Mouse (Mus musculus): ENCODE measurements around the gene Serpina16. TPM values are rescaled to one million over a fixed set of nuclear protein-coding genes. Genes with fewer than 3 reads are reported as not detected.

Gene Serpina16
- polyA plus RNA-seq, 1 experiment from 2014 or later = not detected

Other genes starting within 250 kb of the Serpina16 start
- 11.5 and 12.1 TPM in 2 replicates for gene Ifi27, start 241.9 kb downstream of the Serpina16 start, polyA plus RNA-seq (2014; fragmentation: Nextera tagmentation; extraction: Ambion mirVana)
- gene Ifi27l2a, start 232.5 kb downstream of the Serpina16 start, polyA plus RNA-seq (2014; fragmentation: Nextera tagmentation; extraction: Ambion mirVana) = 0.92 and 1.8 TPM in 2 replicates
- not detected in 2 replicates for gene Ifi27l2b, start 218.9 kb downstream of the Serpina16 start, polyA plus RNA-seq (2014; fragmentation: Nextera tagmentation; extraction: Ambion mirVana)
- gene Ppp4r4, start 143.9 kb downstream of the Serpina16 start, polyA plus RNA-seq (2014; fragmentation: Nextera tagmentation; extraction: Ambion mirVana) = 0.27 and 0.60 TPM in 2 replicates
- 0.21 TPM in 1 of 2 replicates, not detected in the other for gene Serpina10, start 44.7 kb downstream of the Serpina16 start, polyA plus RNA-seq (2014; fragmentation: Nextera tagmentation; extraction: Ambion mirVana)
- 3.3 and 18.3 TPM in 2 replicates for gene Serpina6, start 18.9 kb downstream of the Serpina16 start, polyA plus RNA-seq (2014; fragmentation: Nextera tagmentation; extraction: Ambion mirVana)
- gene Serpina1f, start 19.4 kb upstream of the Serpina16 start, polyA plus RNA-seq (2014; fragmentation: Nextera tagmentation; extraction: Ambion mirVana) = not detected in 2 replicates
- gene Serpina1d, start 97.5 kb upstream of the Serpina16 start, polyA plus RNA-seq (2014; fragmentation: Nextera tagmentation; extraction: Ambion mirVana) = 0.80 TPM in 1 of 2 replicates, not detected in the other
- 1.5 and 7.3 TPM in 2 replicates for gene Serpina1b, start 154.2 kb upstream of the Serpina16 start, polyA plus RNA-seq (2014; fragmentation: Nextera tagmentation; extraction: Ambion mirVana)
- 1.6 and 4.5 TPM in 2 replicates for gene Serpina1a, start 187.4 kb upstream of the Serpina16 start, polyA plus RNA-seq (2014; fragmentation: Nextera tagmentation; extraction: Ambion mirVana)
- gene Serpina1c, start 228.7 kb upstream of the Serpina16 start, polyA plus RNA-seq (2014; fragmentation: Nextera tagmentation; extraction: Ambion mirVana) = 0.23 and 0.87 TPM in 2 replicates